Mouse (Mus musculus) cortical plate, adult 2 months (tissue): ENCODE measurements at regions not wholly inside any gene's neighbourhood (a gene's known extent, or its start where the extent isn't known, plus 50 kb on each side); places are given as distances from the start of the nearest gene placed in this dataset.

Experiments
- H3K27ac ChIP-seq: fragments of 200-500 bp; 2 replicates; pipeline ENCODE4 v1.5.1; 2012; ENCODE audit warnings: low read length, control low read depth, inconsistent platforms; ENCODE audit not compliant: insufficient read depth
- H3K4me1 ChIP-seq: fragments of 200-500 bp; 2 replicates; pipeline ENCODE4 v1.6.1; 2011; ENCODE audit warnings: low read length; ENCODE audit not compliant: control insufficient read depth, insufficient read depth
- H3K4me3 ChIP-seq: fragments of 200-500 bp; 2 replicates; pipeline ENCODE4 v1.5.1; 2011; ENCODE audit warnings: mild to moderate bottlenecking, low read length, control low read depth; ENCODE audit not compliant: insufficient read depth
- CTCF ChIP-seq: fragments of 200-500 bp; IDR thresholded peaks from 2 replicates; pipeline ENCODE4 v1.5.1; 2011; ENCODE audit warnings: mild to moderate bottlenecking, control low read depth, low read length; ENCODE audit not compliant: insufficient read depth; ENCODE audit errors: extremely low read depth
- POLR2A ChIP-seq: fragments of 200-500 bp; IDR thresholded peaks from 2 replicates; pipeline ENCODE4 v1.6.1; 2011; ENCODE audit warnings: mild to moderate bottlenecking, low read length, control low read depth; ENCODE audit not compliant: insufficient read depth; ENCODE audit errors: extremely low read depth

- no peak for TF ChIP-seq CTCF
- no peak for TF ChIP-seq POLR2A
- Histone ChIP-seq H3K4me3 (no peak overlapping the region), H3K27ac (no peak overlapping the region), H3K4me1 (no peaks in the 10 kb centered on the region)
Measured at GRCm38 (mm10) chr9:30710131-30710530, 212.1 kb downstream of the Adamts15 start.

DNA sequence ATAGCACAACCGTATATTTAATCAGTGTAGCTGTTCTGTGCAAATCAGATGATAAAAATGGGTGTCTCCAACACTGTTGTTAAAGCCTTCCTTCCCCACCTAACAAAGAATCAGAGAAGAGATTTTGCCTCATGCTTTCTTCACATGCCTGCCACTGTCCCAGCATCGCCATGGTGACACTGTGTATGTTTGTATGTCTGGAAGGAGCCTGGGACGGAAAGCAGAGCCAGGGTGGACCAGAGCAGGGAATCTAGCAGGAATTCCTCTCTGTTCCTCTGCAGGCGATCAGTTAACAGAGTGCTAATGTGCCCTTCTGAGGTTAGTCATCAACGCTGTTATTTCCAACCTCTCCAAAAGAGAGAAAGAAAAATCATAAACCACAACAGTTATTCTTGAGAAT is 222.4 kb downstream of the Adamts15 start:
- Histone ChIP-seq H3K4me3 (no peak overlapping the region), H3K27ac (no peak overlapping the region), H3K4me1 (no peaks in the 10 kb centered on the region)
- TF ChIP-seq POLR2A (no peak), CTCF (no peak)

DNA sequence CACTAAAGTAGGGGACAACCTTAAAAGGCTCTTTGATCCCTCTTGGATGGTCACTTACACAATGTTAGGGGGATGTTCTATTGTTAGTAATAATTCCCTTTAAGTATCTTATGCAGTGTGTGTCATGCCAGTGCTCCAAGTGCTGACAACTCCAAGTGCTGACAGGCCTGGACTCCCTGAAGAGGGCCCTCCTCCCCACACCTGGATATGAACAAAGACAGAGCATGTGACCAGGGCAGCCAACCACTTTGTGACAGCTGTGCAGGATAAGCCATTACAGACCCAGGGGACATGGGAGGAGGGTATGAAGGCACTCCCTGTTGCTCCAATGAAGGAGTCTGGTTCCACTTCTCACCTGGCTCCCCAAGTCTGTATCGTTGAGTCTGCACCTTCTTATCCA is 224.7 kb downstream of the Adamts15 start:
- Histone ChIP-seq H3K4me1 (no peaks in the 10 kb centered on the region), H3K4me3 (no peak overlapping the region), H3K27ac (no peak overlapping the region)
- TF ChIP-seq POLR2A, result no peak
- no peak for TF ChIP-seq CTCF

DNA sequence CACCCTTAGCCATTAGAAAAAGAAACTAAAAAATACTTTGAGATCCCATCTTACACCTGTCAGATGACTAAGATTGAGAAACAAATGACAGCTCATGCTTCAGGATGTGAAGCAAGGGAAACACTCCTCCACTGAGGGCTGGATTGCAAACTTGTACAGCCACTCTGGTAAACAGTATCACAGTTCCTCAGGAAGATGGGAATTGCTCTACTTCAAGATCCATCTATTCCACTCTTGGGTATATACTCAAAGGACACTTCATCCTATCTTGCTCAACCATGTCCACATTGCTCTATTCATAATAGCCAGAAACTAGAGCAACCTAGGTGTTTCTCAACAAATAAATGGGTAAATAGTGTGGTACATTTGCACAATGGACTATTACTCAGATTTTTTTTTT is 241.2 kb downstream of the Snx19 start:
- no peak for TF ChIP-seq CTCF
- no peak for TF ChIP-seq POLR2A
- no peak overlapping the region for H3K4me3 ChIP-seq
- H3K4me1 ChIP-seq, result no peaks in the 10 kb centered on the region
- no peak overlapping the region for H3K27ac ChIP-seq

DNA sequence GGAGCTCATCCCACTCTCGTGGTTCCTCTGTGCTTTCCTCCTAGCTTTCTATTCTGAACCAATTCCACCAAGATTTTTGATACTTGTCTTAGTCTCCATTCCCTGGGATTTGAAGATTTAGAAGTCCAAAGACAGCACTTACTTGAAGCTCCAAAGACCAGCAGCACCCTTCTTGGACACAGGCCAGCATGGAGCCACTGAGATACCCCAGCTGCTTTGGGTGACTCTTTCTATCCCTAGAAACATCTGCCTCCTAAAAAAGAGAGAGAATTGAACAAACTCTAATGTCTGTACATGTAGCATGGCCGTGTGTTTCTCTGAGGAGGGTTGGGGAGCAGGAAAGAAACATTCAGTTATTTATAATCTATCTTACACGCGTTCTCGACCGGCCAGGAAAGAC is 235.5 kb downstream of the Snx19 start:
- Histone ChIP-seq H3K4me1 (no peaks in the 10 kb centered on the region), H3K27ac (no peak overlapping the region), H3K4me3 (no peak overlapping the region)
- TF ChIP-seq POLR2A (no peak), CTCF (no peak)

- peaks cover 1% of the 10 kb centered on the region; the same call in 1 of the 2 replicates for H3K4me1 ChIP-seq
- TF ChIP-seq CTCF (no peak), POLR2A (no peak)
Measured at GRCm38 (mm10) chr9:30653961-30654360, 227.1 kb downstream of the Snx19 start.

GRCm38 (mm10) chr9:30653210-30653609 is 226.3 kb downstream of the Snx19 start:
- H3K27ac ChIP-seq, result no peak overlapping the region
- TF ChIP-seq CTCF (no peak), POLR2A (no peak)
- H3K4me3 ChIP-seq, result no peak overlapping the region
- H3K4me1 ChIP-seq, result peaks cover 1% of the 10 kb centered on the region; the same call in 1 of the 2 replicates

More at GRCm38 (mm10) chr9:30653961-30654360, 227.1 kb downstream of the Snx19 start:
- Histone ChIP-seq H3K4me3 (no peak overlapping the region), H3K27ac (no peak overlapping the region)

GRCm38 (mm10) chr9:30649392-30650054 is 222.6 kb downstream of the Snx19 start:
- Histone ChIP-seq H3K27ac (no peak overlapping the region), H3K4me1 (peaks cover 1% of the 10 kb centered on the region; the same call in 1 of the 2 replicates), H3K4me3 (no peak overlapping the region)
- TF ChIP-seq POLR2A (no peak), CTCF (no peak)

DNA sequence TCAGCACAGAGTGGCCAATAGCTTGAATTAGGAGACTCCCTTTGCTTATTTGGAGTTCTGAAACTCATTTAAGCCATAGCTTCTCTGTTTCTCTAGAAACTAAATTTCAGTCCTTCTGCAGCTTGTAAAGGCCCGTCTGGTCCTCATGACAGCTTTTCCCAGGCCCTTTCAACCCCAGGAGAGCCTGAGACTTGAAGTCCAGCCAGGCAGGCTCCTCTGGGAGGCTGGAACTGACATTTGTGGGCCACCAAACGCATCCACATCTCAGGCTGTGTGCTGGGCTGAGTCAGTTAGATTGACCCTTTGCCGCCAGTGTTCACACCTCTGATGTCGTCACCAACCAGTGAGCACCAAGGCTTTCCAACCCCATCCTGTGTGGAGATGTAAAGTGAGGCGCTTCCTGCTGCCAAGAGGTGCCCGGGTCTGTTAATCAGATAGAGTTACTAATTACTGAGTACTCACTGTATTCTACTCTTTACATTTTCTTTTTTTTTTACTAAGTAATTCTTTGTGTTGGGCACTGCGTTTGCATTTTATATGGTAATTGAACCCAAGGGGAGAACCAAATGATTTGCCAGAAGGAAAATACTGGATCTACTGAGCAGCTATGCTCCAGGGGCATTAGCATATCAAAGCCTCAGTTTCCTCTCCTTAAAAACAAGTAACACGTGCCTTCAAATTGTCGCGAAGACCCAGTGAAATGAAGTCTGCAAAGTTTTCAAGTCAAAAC is 207.0 kb downstream of the Snx19 start:
- Histone ChIP-seq H3K4me1 (no peaks in the 10 kb centered on the region; the same call in 1 of the 2 replicates), H3K27ac (no peak overlapping the region), H3K4me3 (no peak overlapping the region)
- TF ChIP-seq POLR2A (no peak), CTCF (no peak)
